Mouse (Mus musculus) kidney, postnatal 25 days (tissue): ENCODE results near the gene Gm17416.

Source experiments
- DNase-seq, 2 experiments: peaks; one replicate each; pipeline ENCODE4 v3.0.0; 2021; ENCODE audit warnings: mixed read lengths in 2 of 2

The Gm17416 gene

GRCm38 (mm10) chr2:152607746-152608145 is 38.6 kb downstream of the Gm17416 start:
- no peak for DNase-seq

GRCm38 (mm10) chr2:152608719-152609118 is 39.6 kb downstream of the Gm17416 start:
- DNase-seq, result no peak

DNA sequence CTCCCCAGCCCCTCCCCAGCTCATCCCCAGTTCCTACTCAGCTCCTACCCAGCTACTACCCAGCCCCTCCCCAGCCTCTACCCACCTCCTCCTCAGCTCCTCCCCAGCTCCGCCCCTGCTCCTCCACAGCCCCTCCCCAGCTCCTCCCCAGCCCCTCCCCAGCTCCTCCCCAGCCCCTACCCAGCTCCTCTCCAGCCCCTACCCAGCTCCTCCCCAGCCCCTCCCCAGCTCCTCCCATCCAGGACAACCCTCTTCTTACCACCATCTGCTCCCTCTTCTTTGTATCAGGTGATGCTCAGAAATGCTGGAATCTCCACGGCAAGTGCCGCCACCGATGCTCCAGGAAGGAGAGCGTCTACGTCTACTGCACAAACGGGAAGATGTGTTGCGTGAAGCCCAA is 43.1 kb downstream of the Gm17416 start:
- DNase-seq, result no peak

- DNase-seq, result peak; percentile 49 to 65
Measured at GRCm38 (mm10) chr2:152615563-152615962, 46.4 kb downstream of the Gm17416 start.

DNA sequence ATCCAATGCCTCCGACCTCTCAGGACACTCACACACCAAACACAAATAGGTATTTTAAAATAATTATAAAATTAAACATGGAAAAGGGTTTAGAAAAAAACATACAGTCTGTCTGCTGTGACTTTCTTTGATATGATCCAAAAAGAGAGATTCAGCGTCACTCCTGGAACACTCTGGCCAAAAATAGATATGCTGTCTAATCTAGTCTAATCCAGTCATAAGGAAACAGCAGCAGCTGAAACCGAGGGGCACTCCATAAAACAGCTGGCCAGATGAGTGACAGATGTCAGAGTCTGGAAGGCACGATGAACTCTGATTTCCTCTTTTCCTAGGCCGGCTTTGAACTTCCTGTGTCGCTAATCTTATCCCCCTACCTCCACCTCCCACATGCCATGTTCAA is 47.3 kb downstream of the Gm17416 start:
- DNase-seq, result no peak

GRCm38 (mm10) chr2:152617374-152617773 is 48.2 kb downstream of the Gm17416 start:
- peak in 1 of 2 experiments; percentile 37 for DNase-seq
